Comparison of ENCODE assay signal across 9 mouse cellular contexts in genomic region chr11:107379965-107380364, GRCm38 (mm10).
DNase-seq lines count a peak whose midpoint lies in the region; ATAC-seq and TF ChIP-seq lines count a peak whose summit lies in the region.
"Had no signal": no experiment of that assay in that cellular context is flagged by ENCODE, and none has a peak within 500 bp of the region (broad histone marks: within the 10 kb centered on the region; RNA-seq: fewer than 3 reads in every experiment).

No protein-coding gene starts in this region.

- no peak for TF ChIP-seq POLR2A in liver, adult 2 months (IDR thresholded peaks at IDR 0.05; ENCODE audit: extremely low read depth, insufficient read depth, low read length)
- TF ChIP-seq POLR2A in olfactory bulb, adult 2 months (IDR thresholded peaks at IDR 0.05; ENCODE audit: insufficient read depth, low read depth, low read length): no peak

- no peak for ATAC-seq in liver, embryonic 11.5 days (replicated peaks; ENCODE audit: low FRiP score)
- no peak for ATAC-seq in hindbrain, embryonic 13.5 days (ENCODE audit: low FRiP score)
- no peak for ATAC-seq in midbrain, embryonic 14.5 days (ENCODE audit: low FRiP score, low TSS enrichment)

- WGBS in liver, adult 2 months: 7% methylated on average over 9 of the region's 9 CpGs
- 77% methylated on average over 9 of the region's 9 CpGs for WGBS in liver, embryonic 11.5 days
- WGBS in olfactory bulb, adult 2 months: 65% methylated on average over 9 of the region's 9 CpGs
- WGBS in hindbrain, embryonic 13.5 days: 80% methylated on average over 9 of the region's 9 CpGs
- WGBS in midbrain, embryonic 14.5 days: 90% methylated on average over 9 of the region's 9 CpGs

- H3K36me3 ChIP-seq in liver, adult 2 months (ENCODE audit: control insufficient read depth, insufficient read depth, low read length): no peaks in the 10 kb centered on the region
- H3K36me3 ChIP-seq in liver, embryonic 11.5 days (ENCODE audit: control insufficient read depth, insufficient read depth, low read length): no peaks in the 10 kb centered on the region
- H3K36me3 ChIP-seq in hindbrain, embryonic 13.5 days: no peaks in the 10 kb centered on the region
- no peaks in the 10 kb centered on the region for H3K36me3 ChIP-seq in midbrain, embryonic 14.5 days (ENCODE audit: control insufficient read depth, insufficient read depth, low read length)

- H3K4me3 ChIP-seq in liver, adult 2 months (ENCODE audit: insufficient read depth, low read depth, low read length): no peak overlapping the region; the same call in 1 of the 2 replicates
- H3K4me3 ChIP-seq in liver, embryonic 11.5 days (ENCODE audit: low read depth, low read length): no peak overlapping the region
- H3K4me3 ChIP-seq in olfactory bulb, adult 2 months (ENCODE audit: insufficient read depth, low read depth, low read length): no peak overlapping the region
- H3K4me3 ChIP-seq in hindbrain, embryonic 13.5 days: no peak overlapping the region
- no peak overlapping the region for H3K4me3 ChIP-seq in midbrain, embryonic 14.5 days (replicated peaks; ENCODE audit: low read depth, low read length)
- H3K4me3 ChIP-seq: embryonic facial prominence, embryonic 10.5 days had no signal

- H3K79me2 ChIP-seq in liver, adult 2 months (ENCODE audit: control insufficient read depth, insufficient read depth, low read length): peaks cover 43% of the 10 kb centered on the region

- peak; percentile 49 for DNase-seq in adrenal gland, postnatal 10 days
- no peak for DNase-seq in adrenal gland, adult 18-20 months (ENCODE audit: low spot score in 2 of 2)
- peak; percentile 85 for DNase-seq in liver, adult 2 months (ENCODE audit: extremely low read depth, low read depth, low spot score)
- no peak for DNase-seq in liver, embryonic 11.5 days (ENCODE audit: low spot score)
- DNase-seq in kidney, postnatal 10 days: peak; percentile 71
- no peak for DNase-seq in midbrain, embryonic 14.5 days

- peak overlapping the region; percentile 60 for H3K9ac ChIP-seq in liver, adult 2 months (ENCODE audit: low read depth, low read length)
- H3K9ac ChIP-seq in liver, embryonic 11.5 days (ENCODE audit: low read depth, low read length): no peak overlapping the region
- H3K9ac ChIP-seq in hindbrain, embryonic 13.5 days: no peak overlapping the region
- H3K9ac ChIP-seq in midbrain, embryonic 14.5 days (replicated peaks; ENCODE audit: low read length): no peak overlapping the region

- TF ChIP-seq CTCF in liver, adult 2 months (IDR thresholded peaks at IDR 0.05; ENCODE audit: low read depth, low read length): no peak
- no peak for TF ChIP-seq CTCF in olfactory bulb, adult 2 months (IDR thresholded peaks at IDR 0.05; ENCODE audit: insufficient read depth, low read depth, low read length)

- peak overlapping the region; percentile 94 for H3K27ac ChIP-seq in liver, adult 2 months (replicated peaks; ENCODE audit: insufficient read depth, low read depth, low read length)
- H3K27ac ChIP-seq in liver, embryonic 11.5 days (ENCODE audit: low read depth, low read length): no peak overlapping the region
- peak overlapping the region; percentile 46 for H3K27ac ChIP-seq in olfactory bulb, adult 2 months (ENCODE audit: insufficient read depth, low read depth, low read length)
- no peak overlapping the region for H3K27ac ChIP-seq in hindbrain, embryonic 13.5 days
- no peak overlapping the region for H3K27ac ChIP-seq in midbrain, embryonic 14.5 days (replicated peaks; ENCODE audit: low read depth, low read length)
- H3K27ac ChIP-seq: embryonic facial prominence, embryonic 10.5 days had no signal

- no peak overlapping the region for H3K4me2 ChIP-seq in liver, embryonic 11.5 days
- H3K4me2 ChIP-seq in hindbrain, embryonic 13.5 days: no peak overlapping the region
- H3K4me2 ChIP-seq in midbrain, embryonic 14.5 days (ENCODE audit: low read length): no peak overlapping the region

- H3K27me3 ChIP-seq in liver, adult 2 months (ENCODE audit: control insufficient read depth, insufficient read depth, low read length): no peaks in the 10 kb centered on the region
- H3K27me3 ChIP-seq in liver, embryonic 11.5 days (replicated peaks; ENCODE audit: control insufficient read depth, insufficient read depth, low read length): no peaks in the 10 kb centered on the region
- H3K27me3 ChIP-seq in hindbrain, embryonic 13.5 days: no peaks in the 10 kb centered on the region
- H3K27me3 ChIP-seq in midbrain, embryonic 14.5 days (ENCODE audit: control insufficient read depth, insufficient read depth, low read length): no peaks in the 10 kb centered on the region

- peaks cover 4% of the 10 kb centered on the region; the same call in 1 of the 2 replicates for H3K9me3 ChIP-seq in liver, embryonic 11.5 days (ENCODE audit: control insufficient read depth, low read length)
- 0 out of 2 replicates have a peak, but pooled peaks cover 4% of the 10 kb centered on the region for H3K9me3 ChIP-seq in hindbrain, embryonic 13.5 days
- no peaks in the 10 kb centered on the region for H3K9me3 ChIP-seq in midbrain, embryonic 14.5 days (ENCODE audit: control insufficient read depth, low read length)

- peaks cover 31% of the 10 kb centered on the region for H3K4me1 ChIP-seq in liver, adult 2 months (ENCODE audit: control insufficient read depth, insufficient read depth, low read length)
- H3K4me1 ChIP-seq in liver, embryonic 11.5 days (replicated peaks; ENCODE audit: control insufficient read depth, insufficient read depth, low read length): peaks cover 8% of the 10 kb centered on the region; the same call in 1 of the 2 replicates
- H3K4me1 ChIP-seq in olfactory bulb, adult 2 months (ENCODE audit: control insufficient read depth, insufficient read depth, low read length): peaks cover 12% of the 10 kb centered on the region
- H3K4me1 ChIP-seq in hindbrain, embryonic 13.5 days (replicated peaks): peaks cover 27% of the 10 kb centered on the region
- peaks cover 4% of the 10 kb centered on the region; the same call in 1 of the 2 replicates for H3K4me1 ChIP-seq in midbrain, embryonic 14.5 days (ENCODE audit: control insufficient read depth, insufficient read depth, low read length)

Comparison
In these comparisons a context has a peak if more than half of its experiments do, and no peak if none do; other contexts are left out.
1. DNase-seq: peak in adrenal gland, postnatal 10 days (single experiment), liver, adult 2 months (single experiment) and kidney, postnatal 10 days (single experiment); none in adrenal gland, adult 18-20 months (0 of 2), liver, embryonic 11.5 days (single experiment) and midbrain, embryonic 14.5 days (single experiment).
2. H3K27ac ChIP-seq: peak in liver, adult 2 months (single experiment) and olfactory bulb, adult 2 months (single experiment); none in liver, embryonic 11.5 days (single experiment), hindbrain, embryonic 13.5 days (single experiment) and midbrain, embryonic 14.5 days (single experiment).